Mouse (Mus musculus) lung, embryonic 16.5 days (tissue): ENCODE data around the gene Cdh11. TPM values are rescaled to one million over a fixed set of nuclear protein-coding genes. Genes with fewer than 3 reads are reported as not detected.

ENCODE experiments used
- ATAC-seq: fragments of 200-750 bp; cut with Nextera tagmentation; 2 replicates; pipeline ENCODE4 v1.8.0; 2017; ENCODE audit warnings: low read depth, mild to moderate bottlenecking, moderate library complexity
- H3K27ac ChIP-seq: fragments of 300-500 bp; sonication (generic); 2 replicates; pipeline ENCODE4 v1.5.1; 2014; ENCODE audit warnings: mild to moderate bottlenecking, control low read depth, low read length
- H3K27me3 ChIP-seq: fragments of 300-500 bp; sonication (generic); 2 replicates; pipeline ENCODE4 v1.6.1; 2014; ENCODE audit warnings: low read depth, low read length, mixed read lengths; ENCODE audit not compliant: control insufficient read depth, insufficient read depth
- H3K36me3 ChIP-seq: fragments of 300-500 bp; sonication (generic); 2 replicates; pipeline ENCODE4 v1.6.1; 2014; ENCODE audit warnings: low read length; ENCODE audit not compliant: control insufficient read depth, insufficient read depth
- H3K4me1 ChIP-seq: fragments of 300-500 bp; sonication (generic); replicated peaks from 2 replicates; pipeline ENCODE4 v1.6.1; 2014; ENCODE audit warnings: low read length, mixed read lengths; ENCODE audit not compliant: control insufficient read depth, insufficient read depth
- H3K4me2 ChIP-seq: fragments of 300-500 bp; sonication (generic); 2 replicates; pipeline ENCODE4 v1.6.1; 2014; ENCODE audit warnings: low read depth, low read length, control low read depth
- H3K4me3 ChIP-seq: fragments of 300-500 bp; sonication (generic); 2 replicates; pipeline ENCODE4 v1.5.1; 2014; ENCODE audit warnings: mild to moderate bottlenecking, low read length, control low read depth
- H3K9ac ChIP-seq: fragments of 300-500 bp; sonication (generic); 2 replicates; pipeline ENCODE4 v1.6.1; 2014; ENCODE audit warnings: low read length, control low read depth
- H3K9me3 ChIP-seq: fragments of 300-500 bp; sonication (generic); 2 replicates; pipeline ENCODE4 v1.6.1; 2016; ENCODE audit warnings: low read length; ENCODE audit not compliant: control insufficient read depth
- WGBS: fragments of 180-500 bp; shearing (Covaris S2); extraction: QIAGEN DNeasy Blood & Tissue Kit; methylation state at CpG from one replicate; pipeline ENCODE4 v1.1.7; 2014; 5-methylcytosine and 5-hydroxymethylcytosine counted together
- polyA plus RNA-seq: library from polyadenylated mRNA; unstranded; fragments of >200 nt; fragmentation: Nextera tagmentation; extraction: Ambion mirVana; gene quantifications from 2 replicates; pipeline ENCODE4 v1.2.1, GENCODE M21; 2015

The Cdh11 gene
- 151 and 156 TPM in 2 replicates for polyA plus RNA-seq

GRCm38 (mm10) chr8:102785592-102786416, at the start of gene Cdh11:
Cdh11 (minus strand) TSS chr8:102785642.
- H3K9ac ChIP-seq: peak within 1 kb of the TSS; percentile 83
- peak within 1 kb of the TSS; percentile 74 for H3K4me3 ChIP-seq
- H3K36me3 ChIP-seq: no peaks in the 10 kb centered on the region
- H3K4me2 ChIP-seq: peak within 1 kb of the TSS; percentile 86
- H3K4me1 ChIP-seq: peaks cover 5% of the 10 kb centered on the region; the same call in 1 of the 2 replicates
- WGBS: under 1% methylated on average over 23 of the region's 23 CpGs
- H3K27me3 ChIP-seq: peaks cover 9% of the 10 kb centered on the region; the same call in 1 of the 2 replicates
- ATAC-seq: peak; percentile 24
- H3K27ac ChIP-seq: peak within 1 kb of the TSS; percentile 97
- no peaks in the 10 kb centered on the region for H3K9me3 ChIP-seq

- no peaks in the 10 kb centered on the region for H3K27me3 ChIP-seq
- no peak for ATAC-seq
- no peak overlapping the region for H3K27ac ChIP-seq
- no peak overlapping the region for H3K9ac ChIP-seq
- no peak overlapping the region for H3K4me3 ChIP-seq
- WGBS: 62% methylated on average over 5 of the region's 5 CpGs
- H3K36me3 ChIP-seq: no peaks in the 10 kb centered on the region
- no peaks in the 10 kb centered on the region for H3K4me1 ChIP-seq
- H3K4me2 ChIP-seq: no peak overlapping the region
- H3K9me3 ChIP-seq: no peaks in the 10 kb centered on the region
Measured at GRCm38 (mm10) chr8:102813959-102814358, 28.5 kb upstream of the Cdh11 start.

- H3K27me3 ChIP-seq: peaks cover 3% of the 10 kb centered on the region; the same call in 1 of the 2 replicates
- no peak overlapping the region for H3K4me3 ChIP-seq
- peaks cover 5% of the 10 kb centered on the region; the same call in 1 of the 2 replicates for H3K4me1 ChIP-seq
- WGBS: 25% methylated on average over 4 of the region's 4 CpGs
- H3K9ac ChIP-seq: no peak overlapping the region
- no peaks in the 10 kb centered on the region for H3K36me3 ChIP-seq
- no peak overlapping the region for H3K27ac ChIP-seq
- H3K4me2 ChIP-seq: no peak overlapping the region
- no peaks in the 10 kb centered on the region for H3K9me3 ChIP-seq
- no peak for ATAC-seq
Measured at GRCm38 (mm10) chr8:102790303-102790702, 4.9 kb upstream of the Cdh11 start.

- Histone ChIP-seq H3K4me2 (peak overlapping the region; percentile 86), H3K9me3 (no peaks in the 10 kb centered on the region), H3K4me3 (peak overlapping the region; percentile 74), H3K4me1 (peaks cover 5% of the 10 kb centered on the region; the same call in 1 of the 2 replicates), H3K27ac (peak overlapping the region; percentile 96), H3K36me3 (no peaks in the 10 kb centered on the region), H3K9ac (peak overlapping the region; percentile 83), H3K27me3 (peaks cover 9% of the 10 kb centered on the region; the same call in 1 of the 2 replicates)
- peak; percentile 52 for ATAC-seq
- WGBS: 5% methylated on average over 31 of the region's 31 CpGs
Measured at GRCm38 (mm10) chr8:102786467-102787360, 1.3 kb upstream of the Cdh11 start.

- peak; percentile 84 for ATAC-seq
- Histone ChIP-seq H3K27ac (peak overlapping the region; percentile 97), H3K9me3 (no peaks in the 10 kb centered on the region), H3K27me3 (peaks cover 9% of the 10 kb centered on the region; the same call in 1 of the 2 replicates), H3K4me2 (peak overlapping the region; percentile 86), H3K4me3 (peak overlapping the region; percentile 74), H3K36me3 (no peaks in the 10 kb centered on the region), H3K4me1 (peaks cover 5% of the 10 kb centered on the region; the same call in 1 of the 2 replicates), H3K9ac (peak overlapping the region; percentile 83)
- 1% methylated on average over 44 of the region's 55 CpGs for WGBS
Measured at GRCm38 (mm10) chr8:102784835-102785455, 497 bp downstream of the Cdh11 start.

GRCm38 (mm10) chr8:102783821-102784591, 1.4 kb downstream of the Cdh11 start:
- peaks cover 6% of the 10 kb centered on the region for H3K4me1 ChIP-seq
- peak overlapping the region; percentile 86 for H3K4me2 ChIP-seq
- no peaks in the 10 kb centered on the region for H3K9me3 ChIP-seq
- peaks cover 9% of the 10 kb centered on the region; the same call in 1 of the 2 replicates for H3K27me3 ChIP-seq
- ATAC-seq: no peak
- H3K27ac ChIP-seq: peak overlapping the region; percentile 97
- WGBS: 0% methylated on average over 42 of the region's 42 CpGs
- peak overlapping the region; percentile 83 for H3K9ac ChIP-seq
- no peaks in the 10 kb centered on the region for H3K36me3 ChIP-seq
- H3K4me3 ChIP-seq: peak overlapping the region; percentile 74

GRCm38 (mm10) chr8:102782707-102783489, 2.5 kb downstream of the Cdh11 start:
- Histone ChIP-seq H3K27ac (peak overlapping the region; percentile 97), H3K9me3 (no peaks in the 10 kb centered on the region), H3K4me2 (peak overlapping the region; percentile 86), H3K4me3 (peak overlapping the region; percentile 74), H3K9ac (peak overlapping the region; percentile 83), H3K27me3 (peaks cover 9% of the 10 kb centered on the region; the same call in 1 of the 2 replicates), H3K4me1 (peaks cover 10% of the 10 kb centered on the region), H3K36me3 (0 out of 2 replicates have a peak, but pooled peaks cover 2% of the 10 kb centered on the region)
- no peak for ATAC-seq
- 10% methylated on average over 11 of the region's 11 CpGs for WGBS
